Mouse (Mus musculus): ENCODE measurements at regions not wholly inside any gene's neighbourhood (a gene's known extent, or its start where the extent isn't known, plus 50 kb on each side); places are given as distances from the start of the nearest gene placed in this dataset.

- DNase-seq (ENCODE audit: low read depth) = peak; percentile 5
Observed at GRCm38 (mm10) chr14:39869218-39869617, 396.3 kb upstream of the Nrg3 start.

- DNase-seq (ENCODE audit: low read depth) = no peak
Observed at GRCm38 (mm10) chr14:39867163-39867562, 394.3 kb upstream of the Nrg3 start.

GRCm38 (mm10) chr14:39860141-39860540 lies 387.3 kb upstream of the Nrg3 start:
- DNase-seq (ENCODE audit: low read depth) = no peak

GRCm38 (mm10) chr14:39859294-39859693 lies 386.4 kb upstream of the Nrg3 start:
- DNase-seq (ENCODE audit: low read depth) = no peak

DNA sequence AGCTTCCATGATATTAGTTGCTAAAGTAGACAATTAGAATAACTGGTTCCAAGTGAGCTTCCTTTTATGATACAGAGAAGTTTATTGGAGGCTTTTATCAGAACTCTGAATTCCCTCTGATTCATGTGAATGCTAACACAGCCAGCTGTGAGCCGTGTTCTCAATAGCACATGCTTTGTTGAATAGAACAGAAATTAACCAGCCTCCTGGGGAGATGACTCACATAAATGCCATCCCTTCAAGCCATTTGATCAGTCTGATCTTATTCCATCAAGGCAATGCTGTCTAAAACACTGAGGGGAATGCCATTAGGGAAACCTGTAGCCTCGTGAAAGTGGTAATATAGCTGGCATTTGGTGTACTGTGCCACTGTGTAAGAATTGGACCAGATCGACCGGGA lies 380.1 kb upstream of the Nrg3 start:
- no peak for DNase-seq (ENCODE audit: low read depth)

DNA sequence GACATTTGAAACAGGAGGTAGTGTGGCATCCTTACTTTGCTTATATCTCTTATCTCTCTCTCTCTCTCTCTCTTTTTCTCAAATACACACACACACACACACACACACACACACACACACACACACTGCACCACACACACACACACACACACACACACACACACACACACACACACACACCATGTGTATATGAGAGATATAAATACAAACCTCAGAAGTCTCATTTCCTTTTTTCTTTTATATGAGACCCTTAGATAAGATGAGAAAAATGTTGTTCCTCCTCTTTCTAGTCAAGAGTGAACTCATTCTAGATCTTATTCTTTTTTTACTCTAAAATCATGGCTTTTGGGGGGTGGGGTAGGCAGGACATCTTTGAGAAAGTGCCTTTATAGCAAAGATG lies 379.6 kb upstream of the Nrg3 start:
- DNase-seq (ENCODE audit: low read depth) = no peak

Data from c-Kit-positive CD71-positive TER-119-negative erythroid progenitor cells, embryonic 14.5 days (primary cell).